Mouse (Mus musculus): ENCODE results near the gene Enthd1.

- TF ChIP-seq ZNF384 (IDR thresholded peaks at IDR 0.05; ENCODE audit: low read depth, low read length) (no peak), ZC3H11A (IDR thresholded peaks at IDR 0.05; ENCODE audit: borderline replicate concordance, low read depth, low read length) (no peak), MAFK (IDR thresholded peaks at IDR 0.05; ENCODE audit: insufficient read depth, low read depth, low read length) (no peak)
Observed at GRCm38 (mm10) chr15:80518567-80519223, 46.3 kb downstream of the Enthd1 start.

All from ES-E14 (cell line).